Mouse (Mus musculus): ENCODE measurements around the gene Asxl2. TPM values are rescaled to one million over a fixed set of nuclear protein-coding genes. Genes with fewer than 3 reads are reported as not detected.

Gene Asxl2
- total and polyA plus RNA-seq, 2 experiments: 4.2 to 18.3 TPM

DNA sequence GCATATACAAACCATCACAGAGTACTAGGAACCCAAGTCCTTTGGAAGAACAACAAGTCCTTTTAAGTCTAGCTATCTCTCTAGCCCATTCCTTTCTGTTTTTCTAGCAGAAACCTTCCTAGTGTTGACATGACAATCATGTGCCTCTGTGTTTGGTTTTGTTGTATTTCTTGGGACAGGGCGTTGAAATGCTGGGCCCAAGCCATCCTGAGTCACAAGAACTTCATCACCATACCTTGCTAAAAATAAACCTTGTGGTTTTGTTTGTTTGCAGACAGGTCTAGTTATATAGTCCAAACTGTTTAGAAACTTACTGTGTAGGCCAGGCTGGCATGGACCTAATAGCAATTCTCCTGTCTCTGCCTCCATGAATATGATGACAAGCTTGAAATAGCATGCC is 3.9 kb upstream of the Asxl2 start:
- WGBS: 35% methylated on average over 1 of the region's 1 CpGs
- TF ChIP-seq CTCF (IDR thresholded peaks at IDR 0.05; ENCODE audit: low read depth, low read length) (no peak), POLR2A (IDR thresholded peaks at IDR 0.05; ENCODE audit: extremely low read depth, insufficient read depth, low read length) (no peak)

DNA sequence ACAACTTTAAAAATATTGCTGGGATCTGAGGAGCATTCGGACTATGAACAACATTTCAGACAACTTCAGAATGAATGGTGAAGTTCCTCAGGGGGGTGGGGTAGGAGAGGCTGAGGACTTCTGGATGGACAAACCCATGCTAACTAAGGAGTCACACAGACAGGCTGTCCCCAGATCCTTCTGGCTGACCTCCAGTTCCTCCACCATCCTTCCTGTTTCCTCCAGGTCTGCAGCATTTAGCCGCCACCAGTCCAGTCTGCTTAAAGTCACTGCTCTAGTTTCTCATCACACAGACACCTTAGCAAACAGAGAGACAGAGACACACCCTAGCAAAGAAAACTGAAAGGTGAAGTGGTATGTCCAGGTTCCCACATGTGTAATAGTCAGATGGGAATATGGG is 2.5 kb upstream of the Asxl2 start:
- no peak overlapping the region for H3K9ac ChIP-seq (ENCODE audit: low read depth, low read length)
- peaks cover 17% of the 10 kb centered on the region for H3K4me1 ChIP-seq (ENCODE audit: control insufficient read depth, insufficient read depth, low read length)
- peaks cover 12% of the 10 kb centered on the region; the same call in 1 of the 2 replicates for H3K79me2 ChIP-seq (ENCODE audit: control insufficient read depth, insufficient read depth, low read length)
- H3K27me3 ChIP-seq (ENCODE audit: control insufficient read depth, insufficient read depth, low read length): no peaks in the 10 kb centered on the region
- H3K27ac ChIP-seq (replicated peaks; ENCODE audit: insufficient read depth, low read depth, low read length): no peak overlapping the region
- peaks cover 2% of the 10 kb centered on the region; the same call in 1 of the 2 replicates for H3K36me3 ChIP-seq (ENCODE audit: control insufficient read depth, insufficient read depth, low read length)
- WGBS: 68% methylated on average over 2 of the region's 2 CpGs
- no peak for DNase-seq (ENCODE audit: extremely low read depth, low read depth, low spot score)
- TF ChIP-seq CTCF (IDR thresholded peaks at IDR 0.05; ENCODE audit: low read depth, low read length): no peak
- no peak for TF ChIP-seq POLR2A (IDR thresholded peaks at IDR 0.05; ENCODE audit: extremely low read depth, insufficient read depth, low read length)
- no peak overlapping the region for H3K4me3 ChIP-seq (ENCODE audit: insufficient read depth, low read depth, low read length)

More for the DNA sequence above, 3.9 kb upstream of the Asxl2 start:
- H3K4me3 ChIP-seq (ENCODE audit: insufficient read depth, low read depth, low read length): no peak overlapping the region
- H3K4me1 ChIP-seq (ENCODE audit: control insufficient read depth, insufficient read depth, low read length): peaks cover 11% of the 10 kb centered on the region
- peaks cover 8% of the 10 kb centered on the region; the same call in 1 of the 2 replicates for H3K79me2 ChIP-seq (ENCODE audit: control insufficient read depth, insufficient read depth, low read length)
- no peaks in the 10 kb centered on the region for H3K27me3 ChIP-seq (ENCODE audit: control insufficient read depth, insufficient read depth, low read length)
- no peak overlapping the region for H3K9ac ChIP-seq (ENCODE audit: low read depth, low read length)
- DNase-seq (ENCODE audit: extremely low read depth, low read depth, low spot score): no peak
- no peak overlapping the region for H3K27ac ChIP-seq (replicated peaks; ENCODE audit: insufficient read depth, low read depth, low read length)
- H3K36me3 ChIP-seq (ENCODE audit: control insufficient read depth, insufficient read depth, low read length): peaks cover 2% of the 10 kb centered on the region; the same call in 1 of the 2 replicates

DNA sequence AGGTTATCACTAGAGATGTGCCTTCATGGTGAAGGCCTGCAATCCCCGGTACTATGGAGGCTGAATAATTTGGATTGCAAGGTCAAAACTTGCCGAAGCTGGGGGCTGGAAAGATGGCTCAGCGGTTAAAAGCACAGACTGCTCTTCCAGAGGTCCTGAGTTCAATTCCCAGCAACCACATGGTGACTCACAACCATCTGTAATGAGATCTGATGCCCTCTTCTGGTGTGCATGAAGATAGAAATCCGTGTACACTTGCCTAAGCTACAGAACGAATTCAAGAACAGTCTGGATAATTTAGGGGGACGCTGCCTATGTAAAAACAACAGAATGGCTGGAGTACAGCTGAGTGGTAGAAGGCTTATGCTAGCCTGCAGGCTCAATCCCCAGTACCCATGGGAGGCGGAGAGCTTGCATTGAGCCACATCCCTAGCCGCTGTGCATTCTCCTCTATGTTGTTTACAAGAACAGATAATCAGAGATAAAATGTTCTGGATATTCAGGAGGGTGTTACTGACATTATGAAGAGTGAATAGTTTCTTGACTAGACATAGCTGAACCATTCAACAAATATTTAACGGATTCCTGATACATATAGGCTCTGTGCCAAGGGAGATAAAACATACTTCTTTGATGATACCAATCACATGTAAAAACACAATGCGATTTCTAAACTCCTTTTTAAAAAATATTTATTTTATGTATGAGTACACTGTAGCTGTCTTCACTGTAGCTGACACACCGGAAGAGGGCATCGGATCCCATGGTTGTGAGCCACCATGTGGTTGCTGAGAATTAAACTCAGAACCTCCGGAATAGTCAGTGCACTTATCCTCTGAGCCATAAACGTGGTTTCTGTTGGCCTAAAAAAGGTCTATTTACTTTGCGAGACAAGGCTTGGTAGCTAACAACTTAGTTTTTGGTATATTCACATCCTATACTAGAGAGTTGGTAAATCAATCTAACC is 999 bp upstream of the Asxl2 start:
- TF ChIP-seq CTCF (IDR thresholded peaks at IDR 0.05; ENCODE audit: low read depth, low read length) (peak; percentile 31; the same call in 1 of the 2 replicates), POLR2A (IDR thresholded peaks at IDR 0.05; ENCODE audit: extremely low read depth, insufficient read depth, low read length) (no peak)
- no peaks in the 10 kb centered on the region for H3K27me3 ChIP-seq (ENCODE audit: control insufficient read depth, insufficient read depth, low read length)
- H3K27ac ChIP-seq (replicated peaks; ENCODE audit: insufficient read depth, low read depth, low read length): peak overlapping the region; percentile 35; the same call in 1 of the 2 replicates
- peak overlapping the region; percentile 13 for H3K9ac ChIP-seq (ENCODE audit: low read depth, low read length)
- H3K36me3 ChIP-seq (ENCODE audit: control insufficient read depth, insufficient read depth, low read length): peaks cover 2% of the 10 kb centered on the region; the same call in 1 of the 2 replicates
- H3K4me3 ChIP-seq (ENCODE audit: insufficient read depth, low read depth, low read length): peak overlapping the region; percentile 97
- no peak for DNase-seq (ENCODE audit: extremely low read depth, low read depth, low spot score)
- WGBS: 31% methylated on average over 15 of the region's 15 CpGs
- peaks cover 12% of the 10 kb centered on the region; the same call in 1 of the 2 replicates for H3K79me2 ChIP-seq (ENCODE audit: control insufficient read depth, insufficient read depth, low read length)
- H3K4me1 ChIP-seq (ENCODE audit: control insufficient read depth, insufficient read depth, low read length): peaks cover 17% of the 10 kb centered on the region

DNA sequence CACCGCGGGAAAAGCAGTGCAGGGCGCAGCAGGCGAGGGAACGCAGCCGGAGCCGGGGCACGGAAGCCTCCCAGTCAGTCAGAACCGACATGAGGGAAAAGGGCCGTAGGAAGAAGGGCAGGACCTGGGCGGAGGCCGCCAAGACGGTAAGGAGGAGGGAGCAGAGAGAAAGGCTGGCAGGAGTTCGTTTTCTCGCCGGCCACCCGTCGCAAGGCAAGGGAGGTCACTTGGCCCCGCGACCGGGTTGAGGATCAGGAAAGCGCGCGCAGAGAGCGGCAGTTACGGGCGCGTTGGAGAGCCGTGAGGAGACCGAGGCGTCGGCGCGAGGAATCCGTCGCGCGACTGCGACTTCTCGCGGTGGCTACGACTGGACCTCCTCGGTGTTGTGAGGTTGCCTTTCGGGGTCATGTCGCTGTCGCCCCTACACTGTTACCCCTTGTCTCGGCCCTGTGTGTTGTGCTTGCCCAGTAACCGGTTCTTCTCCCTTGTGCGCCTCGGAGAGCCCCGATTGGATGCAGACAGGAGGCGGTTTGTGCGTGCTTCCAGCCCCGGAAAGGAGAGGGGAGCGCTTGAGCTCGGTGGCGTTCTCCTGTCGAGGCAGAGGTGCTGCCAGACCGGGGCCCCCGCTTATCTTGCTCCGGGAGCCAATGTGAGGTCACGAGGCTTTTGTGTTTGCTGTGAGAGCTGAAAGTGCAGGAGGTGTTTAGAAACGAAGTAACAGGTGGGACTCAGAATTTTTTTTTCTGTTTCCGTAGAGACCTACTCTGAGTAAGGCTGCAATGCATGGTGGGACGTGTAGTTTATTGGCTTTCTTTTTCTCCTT is 621 bp downstream of the Asxl2 start:
- Histone ChIP-seq H3K79me2 (ENCODE audit: control insufficient read depth, insufficient read depth, low read length) (peaks cover 14% of the 10 kb centered on the region; the same call in 1 of the 2 replicates), H3K36me3 (ENCODE audit: control insufficient read depth, insufficient read depth, low read length) (peaks cover 2% of the 10 kb centered on the region; the same call in 1 of the 2 replicates), H3K27ac (replicated peaks; ENCODE audit: insufficient read depth, low read depth, low read length) (peak overlapping the region; percentile 85), H3K9ac (ENCODE audit: low read depth, low read length) (peak overlapping the region; percentile 94), H3K4me1 (ENCODE audit: control insufficient read depth, insufficient read depth, low read length) (peaks cover 26% of the 10 kb centered on the region), H3K4me3 (ENCODE audit: insufficient read depth, low read depth, low read length) (peak overlapping the region; percentile 97), H3K27me3 (ENCODE audit: control insufficient read depth, insufficient read depth, low read length) (no peaks in the 10 kb centered on the region)
- peak; percentile 86 for DNase-seq (ENCODE audit: extremely low read depth, low read depth, low spot score)
- TF ChIP-seq CTCF (IDR thresholded peaks at IDR 0.05; ENCODE audit: low read depth, low read length) (no peak), POLR2A (IDR thresholded peaks at IDR 0.05; ENCODE audit: extremely low read depth, insufficient read depth, low read length) (peak; percentile 42; the same call in 1 of the 2 replicates)
- WGBS: under 1% methylated on average over 65 of the region's 65 CpGs

DNA sequence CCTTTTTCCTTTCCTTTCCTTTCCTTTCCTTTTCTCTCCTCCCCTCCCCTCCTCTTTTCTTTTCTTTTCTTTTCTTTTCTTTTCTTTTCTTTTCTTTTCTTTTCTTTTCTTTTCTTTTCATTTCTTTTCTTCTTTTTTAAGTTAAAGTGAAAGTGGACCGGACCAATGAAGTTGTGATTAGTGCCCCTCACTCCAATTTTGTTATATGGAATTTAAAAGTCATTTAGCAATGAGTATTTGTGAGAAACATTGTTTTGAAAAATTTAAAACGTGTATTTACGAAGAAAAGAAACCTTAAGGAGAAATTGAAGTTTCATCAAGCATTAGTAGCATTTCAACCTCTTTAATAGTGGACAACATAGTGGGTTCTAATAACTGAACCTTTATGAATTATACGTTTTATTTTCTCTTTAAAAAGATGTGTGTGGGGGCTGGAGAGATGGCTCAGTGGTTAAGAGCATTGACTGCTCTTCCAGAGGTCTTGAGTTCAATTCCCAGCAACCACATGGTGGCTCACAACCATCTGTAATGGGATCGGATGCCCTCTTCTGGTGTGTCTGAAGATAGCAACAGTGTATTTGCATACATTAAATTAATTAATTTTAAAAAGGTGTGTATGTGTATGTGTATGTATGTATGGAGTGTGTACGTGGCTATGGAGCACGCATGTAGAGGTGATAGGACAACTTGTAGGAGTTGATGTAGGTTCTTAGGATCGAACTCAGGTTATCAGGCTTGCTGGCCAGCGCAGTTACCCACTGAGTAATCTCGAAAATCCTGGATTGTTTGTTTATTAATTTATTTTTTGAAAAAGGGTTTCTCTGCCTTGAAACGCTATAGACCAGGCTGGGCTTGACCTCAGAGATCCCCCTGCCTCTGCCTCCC is 1.5 kb downstream of the Asxl2 start:
- H3K36me3 ChIP-seq (ENCODE audit: control insufficient read depth, insufficient read depth, low read length): no peaks in the 10 kb centered on the region
- H3K27me3 ChIP-seq (ENCODE audit: control insufficient read depth, insufficient read depth, low read length): no peaks in the 10 kb centered on the region
- no peak for TF ChIP-seq POLR2A (IDR thresholded peaks at IDR 0.05; ENCODE audit: extremely low read depth, insufficient read depth, low read length)
- no peak for TF ChIP-seq CTCF (IDR thresholded peaks at IDR 0.05; ENCODE audit: low read depth, low read length)
- H3K9ac ChIP-seq (ENCODE audit: low read depth, low read length): no peak overlapping the region
- peaks cover 14% of the 10 kb centered on the region; the same call in 1 of the 2 replicates for H3K79me2 ChIP-seq (ENCODE audit: control insufficient read depth, insufficient read depth, low read length)
- H3K27ac ChIP-seq (replicated peaks; ENCODE audit: insufficient read depth, low read depth, low read length): no peak overlapping the region
- H3K4me3 ChIP-seq (ENCODE audit: insufficient read depth, low read depth, low read length): peak overlapping the region; percentile 97; the same call in 1 of the 2 replicates
- peaks cover 28% of the 10 kb centered on the region for H3K4me1 ChIP-seq (ENCODE audit: control insufficient read depth, insufficient read depth, low read length)
- WGBS: 58% methylated on average over 11 of the region's 11 CpGs
- no peak for DNase-seq (ENCODE audit: extremely low read depth, low read depth, low spot score)
